Mouse (Mus musculus): ENCODE results near the gene Cep128.

Gene Cep128

GRCm38 (mm10) chr12:91307733-91308132 is 76.5 kb downstream of the Cep128 start:
- no peak for DNase-seq (ENCODE audit: low read depth)

GRCm38 (mm10) chr12:91305769-91306168 is 78.4 kb downstream of the Cep128 start:
- no peak for DNase-seq (ENCODE audit: low read depth)

- DNase-seq (ENCODE audit: low read depth), result no peak
Measured at GRCm38 (mm10) chr12:91305038-91305437, 79.2 kb downstream of the Cep128 start.

- no peak for DNase-seq (ENCODE audit: low read depth)
Measured at GRCm38 (mm10) chr12:91298700-91299099, 85.5 kb downstream of the Cep128 start.

- no peak for DNase-seq (ENCODE audit: low read depth)
Measured at GRCm38 (mm10) chr12:91295870-91296269, 88.3 kb downstream of the Cep128 start.

- no peak for DNase-seq (ENCODE audit: low read depth)
Measured at GRCm38 (mm10) chr12:91295436-91295835, 88.8 kb downstream of the Cep128 start.

- DNase-seq (ENCODE audit: low read depth), result no peak
Measured at GRCm38 (mm10) chr12:91273936-91274335, 110.3 kb downstream of the Cep128 start.

GRCm38 (mm10) chr12:91269634-91270033 is 114.6 kb downstream of the Cep128 start:
- DNase-seq (ENCODE audit: low read depth), result peak; percentile 9

- peak; percentile 22 for DNase-seq (ENCODE audit: low read depth)
Measured at GRCm38 (mm10) chr12:91268974-91269373, 115.2 kb downstream of the Cep128 start.

- DNase-seq (ENCODE audit: low read depth), result no peak
Measured at GRCm38 (mm10) chr12:91266014-91266413, 118.2 kb downstream of the Cep128 start.

- no peak for DNase-seq (ENCODE audit: low read depth)
Measured at GRCm38 (mm10) chr12:91265462-91265861, 118.7 kb downstream of the Cep128 start.

GRCm38 (mm10) chr12:91264828-91265355 is 119.3 kb downstream of the Cep128 start:
- DNase-seq (ENCODE audit: low read depth), result no peak

- DNase-seq (ENCODE audit: low read depth), result no peak
Measured at GRCm38 (mm10) chr12:91263705-91264104, 120.5 kb downstream of the Cep128 start.

GRCm38 (mm10) chr12:91262801-91263200 is 121.4 kb downstream of the Cep128 start:
- no peak for DNase-seq (ENCODE audit: low read depth)

- DNase-seq (ENCODE audit: low read depth), result no peak
Measured at GRCm38 (mm10) chr12:91256334-91256733, 127.9 kb downstream of the Cep128 start.

GRCm38 (mm10) chr12:91254831-91255230 is 129.4 kb downstream of the Cep128 start:
- DNase-seq (ENCODE audit: low read depth), result peak; percentile 9

GRCm38 (mm10) chr12:91220609-91221008 is 163.6 kb downstream of the Cep128 start:
- DNase-seq (ENCODE audit: low read depth), result no peak

GRCm38 (mm10) chr12:91205550-91205949 is 178.7 kb downstream of the Cep128 start:
- no peak for DNase-seq (ENCODE audit: low read depth)

- no peak for DNase-seq (ENCODE audit: low read depth)
Measured at GRCm38 (mm10) chr12:91204330-91204729, 179.9 kb downstream of the Cep128 start.

- DNase-seq (ENCODE audit: low read depth), result no peak
Measured at GRCm38 (mm10) chr12:91202496-91202895, 181.7 kb downstream of the Cep128 start.

- no peak for DNase-seq (ENCODE audit: low read depth)
Measured at GRCm38 (mm10) chr12:91189111-91189510, 195.1 kb downstream of the Cep128 start.

GRCm38 (mm10) chr12:91185564-91185963 is 198.6 kb downstream of the Cep128 start:
- DNase-seq (ENCODE audit: low read depth), result no peak

- DNase-seq (ENCODE audit: low read depth), result no peak
Measured at GRCm38 (mm10) chr12:91184616-91185015, 199.6 kb downstream of the Cep128 start.

GRCm38 (mm10) chr12:91183928-91184327 is 200.3 kb downstream of the Cep128 start:
- peak; percentile 67 for DNase-seq (ENCODE audit: low read depth)
